Mouse (Mus musculus): ENCODE results near the gene 1110065P20Rik. TPM values are rescaled to one million over a fixed set of nuclear protein-coding genes. Genes with fewer than 3 reads are reported as not detected.

1110065P20Rik gene
- polyA plus RNA-seq, 1 experiment from 2014 or later = 35.3 TPM

DNA sequence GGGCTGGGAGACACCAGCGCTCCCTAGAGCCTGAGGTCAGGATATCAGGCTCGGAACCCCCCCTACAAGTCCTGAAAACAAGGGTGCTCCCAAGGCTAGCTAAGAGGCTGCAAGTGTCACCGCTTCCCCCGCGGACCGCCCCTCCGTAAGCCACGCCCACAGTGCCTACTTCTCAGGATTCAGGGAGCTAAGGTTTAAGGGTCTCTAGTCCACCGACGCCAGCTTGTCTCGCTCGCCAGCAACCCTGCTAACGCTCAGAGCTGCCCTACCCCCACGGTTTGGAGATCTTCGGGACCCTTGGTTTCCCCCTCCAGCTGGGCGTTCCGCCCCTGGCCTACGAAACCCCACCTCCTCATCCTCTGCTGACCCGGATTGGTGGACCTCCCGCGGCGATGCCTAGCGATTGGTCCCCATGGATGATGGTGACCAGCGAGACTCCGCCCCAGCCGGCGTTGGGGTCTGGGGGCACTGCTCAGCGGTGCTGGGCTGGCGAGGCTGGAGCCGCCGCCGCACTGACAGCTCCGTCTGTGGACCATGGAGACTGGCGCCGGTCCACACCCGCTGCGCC is 30.4 kb upstream of the 1110065P20Rik start:
- under 1% methylated on average over 37 of the region's 37 CpGs for WGBS
- H3K27me3 ChIP-seq (replicated peaks; ENCODE audit: control insufficient read depth, insufficient read depth, low read length) = peaks cover 43% of the 10 kb centered on the region

DNA sequence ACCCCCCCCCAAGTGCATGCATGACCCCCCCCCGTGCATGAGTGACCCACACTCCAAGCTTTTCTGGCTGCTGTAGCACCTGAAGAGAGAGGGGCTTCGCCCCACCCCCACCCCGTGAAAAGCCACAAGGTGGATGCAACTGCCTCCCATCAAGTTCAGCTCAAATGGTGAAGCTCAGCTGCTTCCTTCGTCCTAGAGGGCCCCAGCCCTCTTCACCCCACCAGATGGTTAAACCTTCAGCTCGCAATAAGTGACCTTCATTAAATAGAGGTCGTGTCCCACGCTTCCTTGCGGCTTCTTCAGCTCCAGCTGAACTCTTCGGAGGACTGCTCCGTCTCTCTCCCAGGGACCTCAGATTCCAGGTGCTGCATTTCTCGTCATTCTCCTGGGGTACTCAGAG is 29.6 kb upstream of the 1110065P20Rik start, which contains the start of gene Epha10:
Gene Epha10 (plus strand): TSS at position 301 of the 400 bp plus-strand sequence.
- Histone ChIP-seq H3K4me3 (ENCODE audit: low read length) (peak within 1 kb of the TSS; percentile 39), H3K4me2 (ENCODE audit: low read depth, low read length) (peak within 1 kb of the TSS; percentile 50), H3K27me3 (replicated peaks; ENCODE audit: control insufficient read depth, insufficient read depth, low read length) (peaks cover 37% of the 10 kb centered on the region), H3K36me3 (ENCODE audit: control insufficient read depth, insufficient read depth, low read length) (no peaks in the 10 kb centered on the region), H3K9me3 (ENCODE audit: control insufficient read depth, low read length) (no peaks in the 10 kb centered on the region), H3K27ac (ENCODE audit: low read length) (no peak within 1 kb of the TSS), H3K9ac (ENCODE audit: low read depth, low read length) (no peak within 1 kb of the TSS), H3K4me1 (ENCODE audit: control insufficient read depth, insufficient read depth, low read length) (peaks cover 5% of the 10 kb centered on the region; the same call in 1 of the 2 replicates)
- 8% methylated on average over 11 of the region's 11 CpGs for WGBS
- no peak for ATAC-seq

More for the DNA sequence above, 30.4 kb upstream of the 1110065P20Rik start:
- Histone ChIP-seq H3K9ac (ENCODE audit: low read depth, low read length) (no peak overlapping the region), H3K4me3 (ENCODE audit: low read length) (peak overlapping the region; percentile 39), H3K9me3 (ENCODE audit: control insufficient read depth, low read length) (no peaks in the 10 kb centered on the region), H3K4me1 (ENCODE audit: control insufficient read depth, insufficient read depth, low read length) (peaks cover 5% of the 10 kb centered on the region; the same call in 1 of the 2 replicates), H3K36me3 (ENCODE audit: control insufficient read depth, insufficient read depth, low read length) (no peaks in the 10 kb centered on the region), H3K4me2 (ENCODE audit: low read depth, low read length) (peak overlapping the region; percentile 50), H3K27ac (ENCODE audit: low read length) (no peak overlapping the region)
- peak; percentile 70 for ATAC-seq

DNA sequence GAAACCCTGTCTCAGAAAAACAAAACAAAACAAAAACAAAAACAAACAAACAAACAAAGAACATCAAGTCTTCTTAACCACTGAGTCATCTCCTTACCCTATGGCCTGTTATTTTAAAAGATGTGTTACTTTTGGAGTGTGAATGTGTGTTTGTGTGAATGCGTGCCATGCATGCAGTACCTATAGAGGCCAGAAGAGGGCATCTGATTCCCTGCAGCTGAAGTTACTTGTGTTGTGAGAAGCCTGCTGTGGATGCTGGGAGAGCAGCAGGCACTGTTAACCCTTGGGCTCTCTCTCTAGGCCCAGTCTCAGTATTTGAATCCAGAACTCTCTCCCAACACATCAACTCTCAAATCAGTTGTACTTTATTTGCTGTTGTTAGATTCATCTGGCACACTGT is 21.7 kb upstream of the 1110065P20Rik start:
- no peak overlapping the region for H3K4me3 ChIP-seq (ENCODE audit: low read length)
- no peak overlapping the region for H3K9ac ChIP-seq (ENCODE audit: low read depth, low read length)
- no peaks in the 10 kb centered on the region for H3K9me3 ChIP-seq (ENCODE audit: control insufficient read depth, low read length)
- 93% methylated on average over 1 of the region's 1 CpGs for WGBS
- H3K4me2 ChIP-seq (ENCODE audit: low read depth, low read length) = no peak overlapping the region
- H3K27me3 ChIP-seq (replicated peaks; ENCODE audit: control insufficient read depth, insufficient read depth, low read length) = no peaks in the 10 kb centered on the region
- H3K36me3 ChIP-seq (ENCODE audit: control insufficient read depth, insufficient read depth, low read length) = no peaks in the 10 kb centered on the region
- no peak for ATAC-seq
- no peaks in the 10 kb centered on the region for H3K4me1 ChIP-seq (ENCODE audit: control insufficient read depth, insufficient read depth, low read length)
- no peak overlapping the region for H3K27ac ChIP-seq (ENCODE audit: low read length)

DNA sequence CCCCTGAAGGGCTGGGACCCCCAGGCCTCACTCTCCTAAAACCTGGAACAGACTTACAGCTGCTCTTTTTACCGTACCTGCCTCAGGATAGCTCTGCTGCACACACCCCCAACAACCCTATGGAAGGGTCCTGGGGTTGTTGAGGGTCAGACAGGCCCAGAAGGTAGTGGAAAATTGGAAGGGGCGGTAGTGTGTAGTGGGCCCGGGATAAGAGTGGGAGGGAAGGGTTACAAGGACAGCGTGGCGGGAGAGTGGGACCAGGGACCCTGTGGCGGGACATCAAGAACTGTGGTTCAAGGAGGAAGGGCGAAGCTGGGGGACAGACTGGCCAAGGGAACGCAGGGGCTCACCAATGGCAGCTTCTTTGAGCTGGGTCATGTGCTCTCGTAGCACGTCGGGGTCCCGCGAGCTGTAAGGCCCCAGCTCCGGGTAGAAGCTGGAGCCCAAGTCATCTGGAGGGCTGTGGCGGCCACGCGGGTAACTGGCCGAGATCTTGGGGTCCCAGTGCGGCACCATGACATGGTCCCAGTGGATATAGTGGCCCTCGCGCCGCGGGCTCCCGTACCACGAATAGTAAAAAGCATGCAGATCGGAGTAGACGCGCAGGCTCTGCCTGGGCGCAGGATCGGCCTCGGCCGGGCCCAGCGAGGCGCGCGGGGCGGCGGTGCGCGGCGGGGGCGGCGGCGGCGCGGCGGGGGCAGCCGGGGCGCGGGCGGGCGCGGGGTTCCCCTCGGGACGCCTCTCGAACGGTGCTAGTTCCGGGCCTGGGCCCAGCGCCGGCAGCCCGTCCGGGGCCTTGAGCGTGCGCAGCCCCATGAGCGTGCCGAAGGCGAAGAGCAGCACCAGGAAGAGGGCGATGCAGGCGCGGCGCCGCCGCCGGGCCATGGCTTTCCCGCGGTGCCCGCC is 10.5 kb upstream of the 1110065P20Rik start, which contains the start of gene Maneal:
Gene Maneal (minus strand): TSS at position 889 of the 906 bp plus-strand sequence.
- Histone ChIP-seq H3K27ac (ENCODE audit: low read length) (no peak within 1 kb of the TSS), H3K27me3 (replicated peaks; ENCODE audit: control insufficient read depth, insufficient read depth, low read length) (peaks cover 29% of the 10 kb centered on the region), H3K4me2 (ENCODE audit: low read depth, low read length) (peak within 1 kb of the TSS; percentile 75), H3K9me3 (ENCODE audit: control insufficient read depth, low read length) (no peaks in the 10 kb centered on the region), H3K9ac (ENCODE audit: low read depth, low read length) (peak within 1 kb of the TSS; percentile 51; the same call in 1 of the 2 replicates), H3K4me3 (ENCODE audit: low read length) (peak within 1 kb of the TSS; percentile 49), H3K36me3 (ENCODE audit: control insufficient read depth, insufficient read depth, low read length) (0 out of 2 replicates have a peak, but pooled peaks cover 4% of the 10 kb centered on the region), H3K4me1 (ENCODE audit: control insufficient read depth, insufficient read depth, low read length) (peaks cover 5% of the 10 kb centered on the region; the same call in 1 of the 2 replicates)
- peak; percentile 18; the same call in 1 of the 2 replicates for ATAC-seq
- WGBS = 7% methylated on average over 38 of the region's 77 CpGs

DNA sequence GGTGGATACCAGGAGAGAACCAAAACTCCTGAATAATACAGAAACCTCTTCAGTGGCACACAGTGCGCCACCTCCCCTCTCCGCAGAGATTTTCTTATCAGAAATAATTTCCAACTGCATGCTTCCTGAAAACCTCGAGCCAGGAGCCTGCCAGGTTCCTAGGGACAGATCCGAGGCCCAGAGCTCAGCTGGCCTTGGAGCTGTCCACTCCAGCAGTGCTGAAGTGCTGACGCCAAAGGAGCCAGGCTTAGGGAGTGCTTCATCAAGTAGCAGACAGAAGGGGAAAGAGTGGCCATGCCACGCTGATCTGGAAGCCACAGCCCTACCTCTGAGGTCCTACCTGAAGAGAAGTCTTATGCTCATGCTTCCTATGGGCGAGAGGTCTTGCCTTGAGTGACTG is 9.4 kb upstream of the 1110065P20Rik start:
- Histone ChIP-seq H3K9ac (ENCODE audit: low read depth, low read length) (no peak overlapping the region), H3K4me3 (ENCODE audit: low read length) (no peak overlapping the region), H3K9me3 (ENCODE audit: control insufficient read depth, low read length) (no peaks in the 10 kb centered on the region), H3K27ac (ENCODE audit: low read length) (no peak overlapping the region), H3K27me3 (replicated peaks; ENCODE audit: control insufficient read depth, insufficient read depth, low read length) (peaks cover 29% of the 10 kb centered on the region), H3K36me3 (ENCODE audit: control insufficient read depth, insufficient read depth, low read length) (peaks cover 9% of the 10 kb centered on the region; the same call in 1 of the 2 replicates), H3K4me1 (ENCODE audit: control insufficient read depth, insufficient read depth, low read length) (peaks cover 5% of the 10 kb centered on the region; the same call in 1 of the 2 replicates), H3K4me2 (ENCODE audit: low read depth, low read length) (no peak overlapping the region)
- ATAC-seq = peak; percentile 49
- WGBS = 8% methylated on average over 7 of the region's 7 CpGs

DNA sequence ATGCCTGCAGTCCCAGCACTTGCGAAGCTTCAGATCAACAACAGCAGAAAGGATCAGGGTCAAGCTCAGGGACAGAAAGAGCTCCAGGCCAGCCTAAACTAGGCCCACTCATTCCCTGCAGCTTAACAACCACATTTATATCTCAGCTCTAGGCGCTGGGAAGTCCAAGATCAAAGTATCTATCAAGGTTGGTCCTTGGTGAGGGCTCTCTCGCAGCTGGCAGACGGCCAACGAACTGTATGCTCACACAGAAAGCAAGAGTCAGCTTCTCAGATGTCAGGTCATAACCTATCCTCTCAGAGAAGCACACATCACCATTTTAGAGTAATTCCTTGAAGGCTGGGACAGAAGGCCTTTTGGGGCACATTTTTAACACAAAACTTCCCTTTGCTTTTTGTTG is 7.4 kb upstream of the 1110065P20Rik start:
- no peak overlapping the region for H3K9ac ChIP-seq (ENCODE audit: low read depth, low read length)
- WGBS = 54% methylated on average over 5 of the region's 5 CpGs

DNA sequence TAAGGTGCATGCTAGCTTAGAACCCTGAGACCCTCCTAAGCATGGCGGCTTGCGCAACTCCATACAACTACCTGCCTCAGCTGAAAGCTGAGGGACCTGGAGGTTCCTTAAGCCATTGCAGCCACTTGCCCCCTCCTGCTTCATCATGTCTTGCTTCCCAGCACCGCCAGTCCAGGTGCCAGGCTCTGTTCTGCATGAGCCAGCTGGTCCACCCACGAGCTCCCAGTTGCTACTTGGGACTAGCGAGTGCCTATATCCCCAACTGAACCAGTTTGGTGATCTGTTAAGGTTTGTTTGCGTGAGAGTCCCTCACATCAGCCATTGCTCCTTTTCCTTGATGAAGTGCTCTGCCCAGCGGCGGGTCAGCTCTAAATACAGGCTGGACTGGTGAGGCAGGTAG is 5.3 kb upstream of the 1110065P20Rik start:
- 94% methylated on average over 8 of the region's 8 CpGs for WGBS
- H3K4me2 ChIP-seq (ENCODE audit: low read depth, low read length) = no peak overlapping the region
- ATAC-seq = no peak

More for the DNA sequence above, 7.4 kb upstream of the 1110065P20Rik start:
- H3K27ac ChIP-seq (ENCODE audit: low read length) = no peak overlapping the region
- peaks cover 5% of the 10 kb centered on the region; the same call in 1 of the 2 replicates for H3K4me1 ChIP-seq (ENCODE audit: control insufficient read depth, insufficient read depth, low read length)
- H3K9me3 ChIP-seq (ENCODE audit: control insufficient read depth, low read length) = no peaks in the 10 kb centered on the region
- peaks cover 12% of the 10 kb centered on the region; the same call in 1 of the 2 replicates for H3K36me3 ChIP-seq (ENCODE audit: control insufficient read depth, insufficient read depth, low read length)
- no peak overlapping the region for H3K4me3 ChIP-seq (ENCODE audit: low read length)
- ATAC-seq = no peak
- H3K4me2 ChIP-seq (ENCODE audit: low read depth, low read length) = no peak overlapping the region
- peaks cover 25% of the 10 kb centered on the region for H3K27me3 ChIP-seq (replicated peaks; ENCODE audit: control insufficient read depth, insufficient read depth, low read length)

DNA sequence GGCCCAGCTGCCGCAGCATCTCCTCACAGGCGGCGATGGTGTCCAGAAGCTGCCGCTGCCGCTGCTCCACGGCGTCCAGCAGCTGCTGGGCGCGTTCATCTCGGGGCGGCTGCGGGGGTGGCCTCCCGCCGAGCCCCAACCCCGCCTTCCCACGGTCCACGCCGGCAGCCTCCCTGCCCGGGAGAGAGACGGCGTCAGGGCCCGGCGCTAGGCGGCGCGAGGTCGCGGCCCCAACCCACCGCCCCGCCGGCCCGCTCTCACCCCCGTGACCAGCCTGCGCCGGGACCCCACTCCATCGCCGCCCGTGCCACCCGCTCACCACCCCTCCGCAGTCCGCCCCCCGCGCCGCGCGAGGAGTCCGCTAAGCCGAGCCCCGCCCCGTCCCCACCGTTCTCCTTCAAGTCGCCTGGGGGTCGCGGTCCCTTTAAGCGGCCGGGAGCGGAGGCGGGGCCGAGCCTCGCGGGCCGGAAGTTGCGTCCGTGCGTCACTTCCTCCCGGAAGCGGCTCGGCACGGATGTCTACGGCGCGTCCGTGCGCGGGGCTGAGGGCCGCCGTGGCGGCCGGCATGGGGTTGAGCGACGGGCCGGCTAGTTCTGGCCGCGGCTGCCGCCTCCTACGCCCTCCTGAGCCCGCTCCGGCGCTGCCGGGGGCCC is 609 bp downstream of the 1110065P20Rik start, which contains the start of gene Yrdc:
Gene Yrdc (plus strand): TSS at position 419 of the 653 bp plus-strand sequence.
- H3K36me3 ChIP-seq (ENCODE audit: control insufficient read depth, insufficient read depth, low read length) = peaks cover 3% of the 10 kb centered on the region; the same call in 1 of the 2 replicates
- peak within 1 kb of the TSS; percentile 89 for H3K27ac ChIP-seq (ENCODE audit: low read length)
- H3K4me1 ChIP-seq (ENCODE audit: control insufficient read depth, insufficient read depth, low read length) = peaks cover 11% of the 10 kb centered on the region
- no peaks in the 10 kb centered on the region for H3K9me3 ChIP-seq (ENCODE audit: control insufficient read depth, low read length)
- ATAC-seq = peak; percentile 96
- H3K9ac ChIP-seq (ENCODE audit: low read depth, low read length) = peak within 1 kb of the TSS; percentile 89
- WGBS = under 1% methylated on average over 80 of the region's 90 CpGs
- H3K27me3 ChIP-seq (replicated peaks; ENCODE audit: control insufficient read depth, insufficient read depth, low read length) = no peaks in the 10 kb centered on the region
- H3K4me2 ChIP-seq (ENCODE audit: low read depth, low read length) = peak within 1 kb of the TSS; percentile 86
- peak within 1 kb of the TSS; percentile 90 for H3K4me3 ChIP-seq (ENCODE audit: low read length)

More for the DNA sequence above, 5.3 kb upstream of the 1110065P20Rik start:
- Histone ChIP-seq H3K27me3 (replicated peaks; ENCODE audit: control insufficient read depth, insufficient read depth, low read length) (peaks cover 8% of the 10 kb centered on the region), H3K27ac (ENCODE audit: low read length) (no peak overlapping the region), H3K9me3 (ENCODE audit: control insufficient read depth, low read length) (no peaks in the 10 kb centered on the region), H3K9ac (ENCODE audit: low read depth, low read length) (no peak overlapping the region), H3K4me3 (ENCODE audit: low read length) (no peak overlapping the region), H3K36me3 (ENCODE audit: control insufficient read depth, insufficient read depth, low read length) (peaks cover 12% of the 10 kb centered on the region; the same call in 1 of the 2 replicates), H3K4me1 (ENCODE audit: control insufficient read depth, insufficient read depth, low read length) (peaks cover 6% of the 10 kb centered on the region)

Measured in intestine, embryonic 16.5 days (tissue).